Mouse (Mus musculus) gastrocnemius, adult 18-20 months (tissue): Measurements from ENCODE around the gene Pfkm. TPM values are rescaled to one million over a fixed set of nuclear protein-coding genes. Genes with fewer than 3 reads are reported as not detected.

Experiments
- DNase-seq: peaks from one replicate; pipeline ENCODE4 v3.0.0; 2021; ENCODE audit warnings: low spot score
- total RNA-seq, 2 experiments: library from RNA; stranded (reverse); gene quantifications; 2 replicates each; pipeline ENCODE4 v1.2.3; 2021

Pfkm gene
- total RNA-seq, 2 experiments from 2014 or later: 2,870 to 2,899 TPM

DNA sequence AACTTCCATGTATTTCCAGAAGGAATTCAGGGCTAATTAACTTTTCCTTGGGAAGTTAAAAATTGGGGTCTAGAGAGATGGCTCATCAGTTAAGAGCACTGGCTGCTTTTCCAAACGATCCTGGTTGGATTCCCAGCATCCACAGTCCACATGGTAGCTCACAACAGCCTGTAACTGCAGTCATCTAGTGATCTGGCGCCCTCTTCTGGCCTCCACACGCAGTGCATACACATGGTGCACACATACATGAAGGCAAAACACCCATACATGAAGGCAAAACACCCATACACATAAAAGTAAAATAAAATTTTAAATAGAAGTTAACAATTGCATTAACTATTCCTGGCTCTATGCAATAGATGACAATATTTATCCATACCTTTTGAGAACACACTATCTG lies 4.6 kb downstream of the Pfkm start:
- DNase-seq: no peak

DNA sequence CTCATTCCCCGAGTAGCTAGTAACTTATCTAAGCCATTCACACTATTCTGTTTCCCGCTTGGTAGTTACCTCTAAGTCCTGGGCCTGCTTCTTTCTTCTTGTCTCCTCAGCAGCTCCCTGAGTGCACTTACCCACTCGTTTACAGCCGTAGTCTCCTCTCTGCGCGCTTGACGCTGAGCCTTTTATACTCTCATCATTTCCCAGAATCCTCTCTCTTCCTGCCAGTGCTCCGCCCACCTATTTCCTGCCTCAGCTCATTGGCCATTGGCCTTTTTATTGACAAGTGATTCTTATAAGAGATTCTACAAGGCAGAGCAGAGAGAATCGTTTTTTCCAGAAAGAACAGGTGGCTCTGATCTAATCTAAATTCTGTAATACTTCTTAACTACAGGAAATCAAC lies 6.1 kb downstream of the Pfkm start:
- DNase-seq: no peak

DNA sequence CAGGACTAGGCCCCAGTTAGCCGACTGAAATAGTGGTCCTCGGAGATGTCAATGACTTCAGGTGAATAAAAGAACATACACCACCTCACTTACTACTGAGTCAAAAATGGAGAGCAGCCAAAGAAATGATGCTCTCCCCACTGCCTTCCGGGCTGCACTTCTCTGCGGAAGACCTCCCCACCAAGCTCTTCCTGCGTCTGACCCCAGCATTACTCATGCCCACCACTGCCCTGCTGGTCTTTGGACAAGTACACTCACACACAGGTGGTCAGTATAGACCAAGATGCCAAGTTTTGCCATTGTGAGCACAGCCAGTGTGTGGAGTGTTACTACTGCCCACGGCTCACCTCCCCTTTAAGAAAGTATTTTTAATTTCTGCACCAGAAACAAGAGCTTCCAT lies 10.0 kb downstream of the Pfkm start:
- DNase-seq: no peak

DNA sequence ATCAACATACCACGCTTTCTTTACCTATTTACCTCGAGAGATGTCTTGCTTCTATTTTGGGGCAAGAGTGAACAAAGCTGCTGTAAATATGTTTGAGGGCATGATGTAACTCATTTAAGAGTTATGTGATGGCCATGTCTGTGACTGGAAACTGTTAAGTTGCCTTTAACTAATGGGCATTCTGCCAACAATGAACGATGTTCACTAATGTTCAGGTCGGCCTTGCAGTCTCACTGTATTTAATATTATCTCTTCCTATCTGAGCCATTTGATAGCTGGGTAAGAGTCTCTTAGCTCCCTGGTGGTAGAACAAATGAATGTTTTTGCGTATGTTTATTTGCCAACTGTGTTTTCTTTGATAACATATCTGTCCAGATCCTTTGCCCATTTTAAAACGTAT lies 14.1 kb downstream of the Pfkm start:
- no peak for DNase-seq

DNA sequence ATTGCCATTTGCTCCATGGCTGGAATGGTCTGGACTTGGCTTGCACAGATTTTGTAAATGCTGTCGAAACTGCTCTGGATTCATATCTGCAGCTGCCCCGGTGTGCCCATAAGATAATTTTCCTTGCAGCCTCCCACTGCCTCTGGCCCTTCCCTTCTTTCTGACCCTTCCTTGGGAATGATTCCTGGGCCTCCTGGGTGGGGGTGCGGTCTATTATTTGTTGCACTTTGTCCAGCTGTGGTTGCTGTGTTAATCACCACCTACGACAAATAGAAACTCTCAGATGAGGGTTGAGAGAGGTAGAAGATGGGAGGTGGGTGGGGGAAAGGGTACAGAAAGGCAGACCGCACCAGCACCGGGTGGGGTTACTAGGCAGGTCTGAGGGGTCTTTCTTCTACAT lies 14.8 kb downstream of the Pfkm start:
- no peak for DNase-seq

DNA sequence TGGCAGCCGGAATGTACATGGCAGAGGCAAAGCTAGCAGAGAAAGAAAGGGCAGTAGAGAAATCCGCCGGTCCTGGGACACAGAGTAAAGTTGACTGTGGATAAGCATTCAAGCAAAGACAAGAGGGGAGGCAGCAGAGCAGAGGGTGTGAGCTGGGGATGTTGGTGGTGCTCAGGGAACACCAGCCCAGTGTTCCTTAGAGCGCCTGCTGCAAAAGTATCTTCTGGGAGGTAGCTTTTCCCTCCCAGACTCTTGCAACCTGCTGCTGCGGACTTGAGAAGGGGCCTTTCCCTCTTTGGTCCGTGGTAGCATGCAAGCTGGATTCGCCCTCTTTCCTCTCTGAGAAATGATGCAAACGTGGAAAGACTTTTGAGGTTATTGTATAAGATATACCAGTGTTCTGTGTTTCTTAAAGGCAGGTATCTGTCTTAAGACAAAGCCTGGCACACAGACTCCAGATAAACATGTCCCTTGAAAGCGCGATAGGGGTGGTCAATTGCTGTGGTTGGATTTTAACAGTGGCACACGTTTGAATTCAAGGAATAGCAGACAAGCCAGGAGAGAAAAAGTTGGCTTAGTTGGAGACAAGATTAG lies 15.4 kb downstream of the Pfkm start:
- no peak for DNase-seq

DNA sequence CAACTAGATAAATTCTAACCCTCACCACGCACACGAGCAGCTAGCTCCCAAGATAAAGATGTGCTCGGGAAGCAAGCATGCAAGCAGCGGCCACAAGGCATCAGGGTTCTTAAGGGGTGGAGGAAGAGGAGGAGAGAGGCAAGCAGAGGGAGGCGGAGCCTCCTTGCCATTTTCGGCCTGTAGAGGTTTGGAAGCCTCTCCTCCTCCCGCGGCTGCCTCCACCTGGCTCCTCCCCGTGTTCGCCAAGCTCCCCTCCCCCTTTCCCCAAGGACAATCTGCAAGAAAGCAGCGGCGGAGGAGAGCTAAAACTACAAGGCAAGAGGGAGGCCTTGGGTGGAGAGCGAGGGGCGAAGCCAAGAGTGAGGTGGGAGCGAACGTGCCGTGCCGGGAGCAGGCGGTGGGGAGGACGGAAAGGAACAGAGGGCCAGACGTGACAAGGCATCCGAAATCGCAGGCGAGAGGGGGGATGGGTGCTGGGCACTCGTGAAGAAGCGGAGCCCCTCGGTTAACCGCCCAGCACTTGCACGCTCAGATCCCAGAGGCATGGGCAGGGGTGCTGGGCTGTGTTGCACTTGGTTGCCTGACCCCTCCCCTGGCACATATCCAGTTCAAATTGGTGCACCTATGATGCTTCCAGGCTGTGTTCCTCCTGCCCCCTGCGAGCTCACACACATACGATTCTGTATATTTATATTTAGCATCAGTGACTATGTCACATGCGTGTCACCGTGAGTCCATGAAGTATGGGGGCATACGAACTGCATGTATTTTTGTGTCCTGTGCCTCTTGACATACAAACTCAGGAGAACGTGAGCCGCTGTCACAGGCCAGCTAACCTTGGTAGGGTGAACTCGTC lies 16.1 kb downstream of the Pfkm start:
- DNase-seq: peak; percentile 93

DNA sequence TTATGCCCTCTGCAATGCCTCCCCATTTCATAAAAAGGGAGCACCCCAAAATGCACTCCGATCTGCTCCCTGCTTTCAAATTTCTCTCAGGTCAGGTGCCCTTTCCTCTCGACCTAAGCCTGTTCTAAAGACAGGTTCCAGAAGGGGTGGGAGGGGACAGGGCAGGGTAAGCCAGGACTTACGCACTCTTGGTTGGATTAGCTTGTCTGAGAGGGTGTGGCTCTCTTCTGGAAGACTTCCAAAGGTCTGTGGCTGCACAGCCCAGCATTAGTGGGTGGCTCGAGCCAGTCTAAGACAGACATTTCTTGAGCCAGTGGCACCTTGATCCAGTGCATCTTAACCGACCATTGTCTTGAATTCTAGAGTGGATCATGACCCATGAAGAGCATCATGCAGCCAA lies 19.4 kb downstream of the Pfkm start:
- DNase-seq: peak; percentile 79

DNA sequence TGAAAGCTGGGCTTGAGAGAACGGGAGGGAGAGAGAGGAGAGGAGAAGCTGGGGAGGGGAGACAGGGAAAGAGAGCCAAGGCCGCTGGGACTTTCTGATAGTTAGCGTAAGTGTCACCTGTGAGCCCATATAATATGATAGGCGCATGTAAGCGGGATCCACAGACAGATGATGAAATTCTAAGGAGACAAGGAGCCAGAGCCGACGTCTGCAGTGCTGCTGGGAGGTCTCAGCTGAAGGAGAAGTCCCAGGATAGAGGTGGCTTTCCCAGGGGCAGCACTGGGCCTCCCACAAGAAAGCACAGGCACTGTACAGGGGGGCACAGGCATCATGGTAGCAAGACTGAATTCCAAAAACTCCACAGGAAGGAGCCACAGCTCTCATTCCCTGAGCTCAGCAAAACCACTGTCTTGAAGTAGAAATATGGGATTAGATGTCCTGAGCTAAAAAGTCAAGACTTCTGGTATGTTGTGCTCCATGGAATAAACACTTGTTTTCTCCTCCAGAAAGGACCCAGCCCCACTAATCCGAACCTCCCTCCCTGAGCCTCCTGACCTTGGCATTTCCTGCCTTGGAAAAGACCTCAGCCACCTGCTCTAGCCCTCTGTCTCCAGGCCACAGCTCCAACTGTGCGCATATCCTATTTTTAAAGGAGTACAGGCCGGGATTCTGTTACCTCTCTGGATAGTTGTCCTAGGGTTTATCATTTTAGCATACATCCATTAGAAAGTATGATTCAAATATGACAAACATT lies 21.9 kb downstream of the Pfkm start:
- DNase-seq: peak; percentile 74

DNA sequence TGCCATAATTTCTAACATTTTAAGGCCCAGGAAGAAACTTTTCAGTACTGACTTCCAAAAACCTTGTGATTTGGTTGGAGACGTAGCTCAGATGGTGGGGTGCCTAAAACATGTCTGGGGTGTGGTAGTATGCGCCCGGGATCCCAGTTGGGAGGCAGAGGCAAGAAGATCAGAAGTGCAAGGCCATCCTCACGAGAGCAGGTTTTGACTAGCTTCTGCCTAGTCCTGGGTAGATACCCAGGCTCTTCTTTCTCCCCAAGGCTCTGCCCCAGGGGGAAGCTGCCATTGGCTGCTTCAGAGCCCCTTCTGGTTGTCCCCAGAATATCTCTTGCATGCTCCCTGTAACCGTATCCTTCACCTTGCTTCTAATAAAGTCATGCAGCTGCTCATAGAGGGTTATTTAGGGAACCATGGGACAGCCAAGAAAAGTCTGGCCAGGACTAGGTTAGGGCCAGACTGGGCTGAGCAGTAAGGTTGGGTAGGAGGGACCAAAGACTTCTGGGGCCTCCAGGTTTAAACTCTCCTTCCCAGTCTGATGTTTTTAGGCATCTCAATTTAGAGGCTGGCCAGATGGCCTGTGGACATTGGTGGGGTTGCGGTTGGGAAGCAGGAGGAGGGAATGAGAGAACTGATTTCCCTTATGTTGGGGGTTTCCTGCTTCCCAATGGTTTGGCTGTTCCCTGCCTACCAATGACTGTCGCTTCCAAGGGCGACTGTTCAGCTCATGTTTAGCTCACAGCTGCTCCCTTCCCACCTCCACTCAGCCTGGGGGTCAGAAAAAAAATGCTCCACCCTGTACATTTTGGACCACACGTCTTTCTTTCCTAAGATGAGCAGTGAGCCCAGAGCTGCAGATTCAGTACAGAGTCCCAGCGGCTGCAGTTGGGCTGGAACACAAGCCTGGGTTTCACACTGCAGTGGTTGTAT lies 22.7 kb downstream of the Pfkm start:
- peak; percentile 83 for DNase-seq

DNA sequence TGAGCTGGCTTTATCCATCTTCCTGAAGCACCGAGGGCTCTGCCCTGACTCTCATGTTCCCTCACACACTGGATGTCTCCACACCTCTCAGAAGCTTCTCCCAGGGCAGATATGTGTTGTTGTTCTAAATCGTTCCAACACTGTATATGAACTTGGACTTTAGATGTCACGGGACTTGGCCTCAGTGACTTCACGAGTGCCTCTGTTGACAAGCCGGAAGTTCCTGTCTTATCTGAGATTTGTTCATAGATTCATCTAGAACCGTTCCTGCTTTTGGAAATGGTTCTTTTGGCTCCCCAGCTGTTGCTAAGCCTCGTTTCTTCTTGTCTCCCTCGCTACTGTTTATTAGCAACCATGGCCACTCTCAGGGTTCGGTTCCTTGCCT lies 23.4 kb downstream of the Pfkm start:
- DNase-seq: no peak

DNA sequence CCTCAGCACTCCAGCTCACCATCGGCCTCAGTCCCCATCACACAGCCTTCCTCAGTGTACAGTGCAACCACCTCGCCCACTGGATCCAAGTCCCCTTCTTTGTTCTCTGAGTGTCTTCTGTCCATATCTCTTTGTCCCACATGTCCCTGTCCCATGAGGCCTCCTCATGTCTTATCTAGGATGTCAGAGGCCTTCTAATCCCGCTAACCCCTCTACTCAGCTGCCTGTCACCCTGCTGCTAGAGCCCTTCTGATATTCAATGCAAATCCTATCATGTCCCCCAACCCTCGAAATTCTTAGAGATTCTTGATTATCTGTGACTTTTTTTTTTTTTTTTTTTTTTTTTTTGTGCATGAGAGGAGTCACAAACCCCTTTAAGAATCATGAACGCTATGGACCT lies 23.9 kb downstream of the Pfkm start:
- DNase-seq: no peak

DNA sequence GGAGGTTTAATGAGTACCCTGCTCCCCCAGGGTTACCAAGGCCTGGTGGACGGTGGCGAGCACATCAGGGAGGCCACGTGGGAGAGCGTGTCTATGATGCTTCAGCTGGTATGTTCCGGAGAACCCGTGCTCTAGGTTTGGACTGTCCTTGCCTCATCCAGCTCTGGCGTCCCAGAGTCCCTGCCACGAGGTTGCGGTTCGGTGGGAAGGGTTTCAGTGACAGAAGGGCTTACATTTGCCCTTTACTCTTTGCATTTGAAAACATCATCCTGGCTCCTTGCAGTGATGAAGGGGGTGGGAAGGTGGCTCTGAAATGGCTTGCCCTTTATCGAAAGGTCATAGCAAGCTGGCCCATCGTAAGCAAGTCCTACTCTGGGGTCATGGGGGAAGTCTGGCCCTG lies 27.0 kb downstream of the Pfkm start:
- peak; percentile 80 for DNase-seq

DNA sequence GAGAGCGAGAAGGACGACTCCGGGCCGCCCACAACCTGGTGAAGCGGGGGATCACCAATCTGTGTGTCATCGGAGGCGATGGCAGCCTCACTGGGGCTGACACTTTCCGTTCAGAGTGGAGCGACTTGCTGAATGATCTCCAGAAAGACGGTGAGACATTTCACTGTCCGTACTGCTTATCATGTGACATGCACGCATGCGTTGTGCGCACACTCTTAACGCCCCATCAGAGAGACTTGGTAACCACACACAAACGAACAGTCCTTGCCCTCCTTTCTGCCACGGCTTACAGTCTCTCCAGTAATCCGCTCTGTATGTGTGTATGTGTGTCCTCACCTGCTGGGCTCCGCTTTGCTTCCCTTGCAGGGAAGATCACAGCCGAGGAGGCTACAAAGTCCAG lies 28.4 kb downstream of the Pfkm start:
- no peak for DNase-seq

DNA sequence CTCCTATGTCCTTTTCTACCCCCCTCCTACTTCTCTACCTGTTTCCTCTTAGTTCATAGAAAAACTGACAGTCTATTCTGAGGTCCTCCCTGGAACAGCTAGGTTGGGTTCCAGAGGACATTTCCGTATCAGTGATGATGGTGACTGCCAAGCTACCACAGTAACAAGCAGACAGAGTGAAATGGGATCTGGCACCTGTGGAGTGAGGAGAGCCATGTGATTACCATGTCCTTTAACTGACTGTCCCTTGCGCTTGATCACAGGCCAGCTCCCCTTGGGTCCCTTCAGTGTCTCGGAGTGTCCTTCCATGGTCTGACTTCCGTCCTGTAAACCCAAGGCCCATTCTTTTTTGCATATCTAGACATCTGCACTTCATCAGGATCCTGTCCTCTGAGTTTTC lies 38.6 kb downstream of the Pfkm start:
- DNase-seq: peak; percentile 83

DNA sequence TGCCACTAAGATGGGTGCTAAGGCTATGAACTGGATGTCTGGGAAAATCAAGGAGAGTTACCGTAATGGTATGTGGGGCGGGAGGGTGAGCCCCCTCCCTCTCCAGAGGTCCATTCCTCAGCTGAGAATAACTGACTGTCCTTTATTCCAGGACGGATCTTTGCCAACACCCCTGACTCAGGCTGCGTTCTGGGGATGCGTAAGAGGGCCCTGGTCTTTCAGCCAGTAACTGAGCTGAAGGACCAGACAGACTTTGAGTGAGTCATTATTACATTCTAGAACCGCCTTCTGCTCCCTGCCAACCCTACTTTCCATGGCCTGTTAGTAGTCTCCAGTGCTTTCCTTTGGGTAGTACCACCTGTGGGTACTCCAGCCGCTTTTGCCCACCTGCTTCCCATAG lies 39.1 kb downstream of the Pfkm start:
- no peak for DNase-seq

DNA sequence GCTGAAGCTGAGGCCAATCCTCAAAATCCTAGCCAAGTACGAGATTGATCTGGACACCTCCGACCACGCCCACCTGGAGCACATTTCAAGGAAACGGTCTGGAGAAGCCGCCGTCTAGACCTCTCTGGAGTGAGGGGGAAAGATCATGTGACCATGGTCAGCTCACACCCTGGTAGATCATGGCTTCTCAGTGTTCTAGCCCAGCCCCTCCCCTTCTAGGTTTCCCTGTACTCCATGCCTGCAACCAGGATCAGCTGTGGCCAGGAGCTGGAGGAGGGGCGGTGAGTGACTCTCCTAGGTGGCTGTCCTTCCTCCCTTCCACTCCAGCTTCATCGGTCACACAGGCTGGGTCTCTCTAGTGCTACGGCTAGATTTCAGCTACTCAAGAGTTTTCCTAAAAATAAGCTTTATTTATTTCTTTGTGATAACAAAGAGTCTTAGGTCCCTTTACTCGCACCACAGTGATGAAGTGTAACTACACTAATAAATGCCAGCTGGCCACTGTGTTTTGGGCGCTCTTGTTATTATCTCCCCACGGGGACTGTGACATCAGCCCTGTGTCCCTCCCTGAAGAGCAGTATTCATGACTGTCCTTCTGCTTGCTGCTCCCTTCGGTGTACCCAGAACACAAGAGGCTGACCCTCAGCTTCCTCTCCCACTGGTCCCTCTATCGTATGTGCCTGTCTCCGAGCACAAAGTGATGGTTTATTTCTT lies 39.7 kb downstream of the Pfkm start:
- no peak for DNase-seq

DNA sequence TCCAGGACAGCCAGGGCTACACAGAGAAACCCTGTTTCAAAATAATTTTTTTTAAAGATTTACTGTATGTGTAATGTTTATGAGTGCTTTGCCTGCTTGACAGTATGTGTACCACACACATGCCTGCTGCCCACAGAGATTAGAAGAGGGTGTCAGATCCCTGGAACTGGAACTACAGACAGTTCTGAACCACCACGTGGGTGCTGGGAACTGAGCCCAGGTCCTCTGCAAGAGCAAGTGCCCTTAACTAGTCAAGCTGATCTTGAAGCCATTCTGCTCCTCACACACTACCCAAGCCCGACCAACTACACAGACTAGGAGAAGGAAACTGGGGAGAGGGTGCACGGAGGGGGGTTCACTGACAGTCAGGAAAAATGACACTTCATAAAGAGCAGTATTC lies 41.1 kb downstream of the Pfkm start:
- no peak for DNase-seq

DNA sequence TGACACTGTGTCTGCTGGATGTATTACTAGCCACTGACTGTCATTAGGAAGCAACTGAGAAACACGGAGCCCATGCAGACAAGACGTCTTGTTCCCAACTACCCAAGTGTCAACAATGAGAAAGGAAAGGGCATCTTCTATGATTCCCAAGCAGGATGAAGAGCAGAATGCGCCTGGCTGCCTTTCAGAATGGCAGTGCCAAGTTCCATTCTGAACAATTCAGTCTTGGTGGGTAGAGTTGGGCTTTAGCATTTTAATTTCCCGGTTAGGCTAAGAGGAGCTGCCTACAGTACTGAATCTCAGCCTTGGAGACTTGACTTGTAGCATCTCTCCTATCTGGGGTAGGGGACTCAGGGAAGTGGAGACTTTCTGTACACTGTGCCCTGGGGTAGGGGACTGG lies 41.6 kb downstream of the Pfkm start:
- DNase-seq: no peak

DNA sequence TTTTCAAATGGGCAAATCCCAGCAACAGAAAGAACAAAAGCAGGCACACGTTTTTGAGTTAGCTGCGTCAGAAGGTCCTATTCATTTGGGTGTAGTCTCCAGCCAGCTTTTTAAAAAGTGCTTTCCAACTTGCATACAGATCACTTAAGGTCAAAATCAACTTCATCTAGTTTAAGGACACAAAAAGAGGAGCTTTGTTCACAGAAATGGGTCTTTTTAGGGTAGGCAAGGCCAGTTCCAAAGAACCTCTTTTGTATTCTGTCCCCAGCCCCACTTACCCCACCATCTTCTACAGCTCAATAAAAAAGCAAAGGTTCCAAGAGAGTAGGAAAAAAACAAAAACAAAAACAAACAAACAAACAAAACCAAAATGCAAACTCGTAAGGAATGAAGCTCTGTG lies 42.3 kb downstream of the Pfkm start:
- DNase-seq: no peak

DNA sequence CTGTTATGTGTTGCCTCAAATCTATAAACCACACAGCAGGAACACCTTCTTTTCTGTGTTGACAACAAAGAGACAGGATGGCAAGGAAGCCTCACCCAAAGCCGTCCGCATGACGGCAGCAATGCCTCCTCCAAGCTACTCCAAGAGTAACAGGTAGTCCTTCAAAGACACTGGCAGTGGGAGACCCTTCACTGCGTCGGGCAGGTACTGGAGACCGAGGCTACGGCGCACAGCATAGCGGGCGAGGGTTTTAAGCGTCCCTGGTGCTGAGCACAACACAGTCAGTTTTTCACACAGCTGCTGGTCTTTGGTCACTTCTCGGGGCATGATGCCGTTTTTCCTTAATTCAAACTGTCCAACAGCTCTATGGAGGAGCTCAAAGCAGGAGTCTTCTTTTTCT lies 43.3 kb downstream of the Pfkm start:
- DNase-seq: no peak
